Mouse (Mus musculus) liver, postnatal 0 days (tissue): ENCODE results near the gene Zfp292.

Experiments used
- CTCF ChIP-seq: sonication (generic); IDR thresholded peaks from 2 replicates; pipeline ENCODE4 v1.5.1; 2016; ENCODE audit warnings: antibody characterized with exemption, low read depth
- EP300 ChIP-seq: IDR thresholded peaks from 2 replicates; pipeline ENCODE4 v1.6.1; 2016; ENCODE audit warnings: antibody characterized with exemption, low read depth, mild to moderate bottlenecking

- TF ChIP-seq EP300 = no peak
- TF ChIP-seq CTCF = no peak
Observed at GRCm38 (mm10) chr4:34899322-34899721, 16.6 kb upstream of the Zfp292 start.
